Mouse (Mus musculus): ENCODE measurements around the gene Gm10717.
"Not testable (repeated sequence)": the region's sequence is repeated elsewhere in the genome, so short reads cannot be mapped to it uniquely, and the experiment has no call there.

DNA sequence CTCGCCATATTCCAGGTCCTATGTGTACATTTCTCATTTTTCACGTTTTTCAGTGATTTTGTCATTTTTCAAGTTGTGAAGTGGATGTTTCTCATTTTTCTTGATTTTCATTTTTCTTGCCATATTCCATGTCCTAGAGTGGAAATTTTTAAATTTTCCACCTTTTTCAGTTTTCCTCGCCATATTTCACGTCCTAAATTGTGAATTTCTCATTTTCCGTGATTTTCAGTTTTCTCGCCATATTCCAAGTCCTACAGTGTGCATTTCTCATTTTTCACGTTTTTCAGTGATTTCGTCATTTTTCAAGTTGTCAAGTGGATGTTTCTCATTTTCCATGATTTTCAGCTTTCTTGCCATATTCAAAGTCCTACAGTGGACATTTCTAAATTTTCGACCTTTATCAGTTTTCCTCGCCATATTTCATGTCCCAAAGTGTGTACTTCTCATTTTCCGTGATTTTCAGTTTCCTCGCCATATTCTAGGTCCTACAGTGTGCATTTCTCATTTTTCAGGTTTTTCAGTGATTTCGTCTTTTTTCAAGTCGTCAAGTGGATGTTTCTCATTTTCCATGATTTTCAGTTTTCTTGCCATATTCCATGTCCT, 22.3 kb upstream of the Gm10717 start, which contains the start of gene Gm11168:
- TF ChIP-seq GATA1 (IDR thresholded peaks at IDR 0.05; ENCODE audit: borderline replicate concordance, low read length); FLI1 (IDR thresholded peaks at IDR 0.05; ENCODE audit: low read length): not testable (repeated sequence)

All from megakaryocyte, embryonic 14.5 days (primary cell).